Mouse (Mus musculus) heart, embryonic 13.5 days (tissue): Measurements from ENCODE around the gene Cdc14a. TPM values are rescaled to one million over a fixed set of nuclear protein-coding genes. Genes with fewer than 3 reads are reported as not detected.

ENCODE experiments used
- ATAC-seq: fragments of 200-750 bp; cut with Nextera tagmentation; 2 replicates; pipeline ENCODE4 v1.8.0; 2017; ENCODE audit warnings: moderate TSS enrichment; ENCODE audit not compliant: insufficient number of reproducible peaks, low FRiP score, low TSS enrichment; ENCODE audit errors: extremely low read depth
- H3K27ac ChIP-seq: fragments of 300-500 bp; sonication (generic); replicated peaks from 2 replicates; pipeline ENCODE4 v1.5.1; 2015; ENCODE audit warnings: moderate library complexity, mild to moderate bottlenecking, inconsistent platforms
- H3K27me3 ChIP-seq: fragments of 300-500 bp; sonication (generic); replicated peaks from 2 replicates; pipeline ENCODE4 v1.6.1; 2015; ENCODE audit warnings: mild to moderate bottlenecking, inconsistent platforms
- H3K36me3 ChIP-seq: fragments of 300-500 bp; sonication (generic); 2 replicates; pipeline ENCODE4 v1.6.1; 2015; ENCODE audit warnings: mild to moderate bottlenecking, inconsistent platforms
- H3K4me1 ChIP-seq: fragments of 300-500 bp; sonication (generic); 2 replicates; pipeline ENCODE4 v1.6.1; 2015; ENCODE audit warnings: inconsistent platforms
- H3K4me2 ChIP-seq: fragments of 300-500 bp; sonication (generic); 2 replicates; pipeline ENCODE4 v1.6.1; 2015; ENCODE audit warnings: inconsistent platforms, mild to moderate bottlenecking, moderate library complexity
- H3K4me3 ChIP-seq: fragments of 300-500 bp; sonication (generic); 2 replicates; pipeline ENCODE4 v1.5.1; 2015; ENCODE audit warnings: moderate library complexity, mild to moderate bottlenecking, inconsistent platforms
- H3K9ac ChIP-seq: fragments of 300-500 bp; sonication (generic); 2 replicates; pipeline ENCODE4 v1.6.1; 2015; ENCODE audit warnings: inconsistent platforms, mild to moderate bottlenecking, moderate library complexity
- H3K9me3 ChIP-seq: fragments of 300-500 bp; sonication (generic); 2 replicates; pipeline ENCODE4 v1.6.1; 2016; ENCODE audit warnings: inconsistent platforms
- WGBS: fragments of 180-500 bp; shearing (Covaris S2); methylation state at CpG from one replicate; pipeline ENCODE4 v1.1.7; 2015; ENCODE audit warnings: mixed read lengths; 5-methylcytosine and 5-hydroxymethylcytosine counted together
- polyA plus RNA-seq: library from polyadenylated mRNA; unstranded; fragments of >200 nt; fragmentation: Nextera tagmentation; extraction: Ambion mirVana; gene quantifications from 2 replicates; pipeline ENCODE4 v1.2.1, GENCODE M21; 2015

The Cdc14a gene
- polyA plus RNA-seq, 1 experiment from 2014 or later, result 3.6 TPM

DNA sequence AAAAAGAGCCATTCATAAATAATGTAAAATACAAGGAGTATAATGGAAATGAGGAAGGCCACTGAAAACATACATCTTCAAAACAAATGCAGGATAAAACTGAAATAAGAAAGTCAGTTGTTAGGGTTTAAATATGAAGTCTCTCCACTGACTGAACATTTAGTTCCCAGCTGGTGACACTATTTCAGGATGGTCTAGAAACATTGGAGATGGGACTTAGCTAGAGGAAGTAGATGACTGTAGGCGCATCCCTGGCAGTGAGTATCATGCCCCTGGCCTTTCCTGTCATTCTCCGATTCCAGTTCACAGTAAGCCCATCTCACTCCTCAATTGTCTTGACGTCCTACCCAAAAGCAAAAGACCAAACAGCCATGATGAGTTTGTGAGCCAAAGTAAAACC lies 190.3 kb downstream of the Cdc14a start:
- Histone ChIP-seq H3K36me3 (no peaks in the 10 kb centered on the region), H3K9ac (no peak overlapping the region), H3K4me2 (no peak overlapping the region), H3K27ac (no peak overlapping the region), H3K4me1 (peaks cover 5% of the 10 kb centered on the region; the same call in 1 of the 2 replicates), H3K4me3 (no peak overlapping the region), H3K9me3 (0 out of 2 replicates have a peak, but pooled peaks cover 3% of the 10 kb centered on the region), H3K27me3 (no peaks in the 10 kb centered on the region)
- 76% methylated on average over 3 of the region's 3 CpGs for WGBS
- no peak for ATAC-seq

DNA sequence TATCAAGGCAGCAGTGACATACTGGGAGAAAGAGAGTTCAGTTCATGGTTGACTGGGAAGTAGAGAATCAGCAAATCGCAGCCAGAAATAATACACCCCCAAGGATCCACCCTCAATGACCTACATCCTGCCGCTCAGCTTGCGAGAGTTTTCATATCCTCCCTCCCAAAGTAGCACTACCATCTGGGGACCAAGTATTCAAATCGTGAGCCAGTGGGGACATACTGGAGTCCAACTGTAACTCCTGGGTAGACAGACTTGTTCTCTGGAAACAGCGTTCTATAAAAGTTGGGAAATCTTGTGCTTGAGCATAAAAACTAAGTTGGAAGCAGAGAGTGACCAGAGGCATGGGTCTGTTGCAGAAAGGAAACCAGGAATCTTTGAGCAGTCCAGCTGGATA lies 191.1 kb downstream of the Cdc14a start:
- H3K4me2 ChIP-seq, result no peak overlapping the region
- H3K36me3 ChIP-seq, result no peaks in the 10 kb centered on the region
- 0 out of 2 replicates have a peak, but pooled peaks cover 3% of the 10 kb centered on the region for H3K9me3 ChIP-seq
- WGBS, result 77% methylated on average over 5 of the region's 5 CpGs
- no peaks in the 10 kb centered on the region for H3K27me3 ChIP-seq
- no peak overlapping the region for H3K4me3 ChIP-seq
- no peak for ATAC-seq
- H3K4me1 ChIP-seq, result peaks cover 8% of the 10 kb centered on the region; the same call in 1 of the 2 replicates
- no peak overlapping the region for H3K9ac ChIP-seq
- H3K27ac ChIP-seq, result no peak overlapping the region

DNA sequence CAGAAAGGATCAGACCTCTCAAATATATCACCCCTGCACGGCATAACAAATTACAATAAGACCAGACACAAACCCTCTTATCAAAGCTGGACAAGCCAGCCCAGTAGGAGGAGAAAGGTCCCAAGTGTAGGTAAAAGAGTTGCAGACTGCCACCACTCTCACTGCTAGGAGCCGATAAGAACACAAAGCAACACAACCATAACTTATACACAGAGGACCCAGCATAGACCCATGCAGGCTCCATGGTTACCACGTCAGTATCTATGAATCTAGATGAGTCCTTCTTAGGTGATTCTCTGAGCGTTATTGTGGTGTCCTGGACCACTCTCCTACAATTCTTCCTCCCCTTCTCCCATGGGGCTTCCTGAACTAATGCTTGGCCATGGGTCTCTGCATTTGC lies 194.5 kb downstream of the Cdc14a start:
- Histone ChIP-seq H3K27ac (no peak overlapping the region), H3K36me3 (no peaks in the 10 kb centered on the region), H3K4me2 (no peak overlapping the region), H3K9me3 (no peaks in the 10 kb centered on the region), H3K4me3 (no peak overlapping the region), H3K27me3 (no peaks in the 10 kb centered on the region), H3K9ac (no peak overlapping the region), H3K4me1 (peaks cover 8% of the 10 kb centered on the region; the same call in 1 of the 2 replicates)
- 60% methylated on average over 4 of the region's 4 CpGs for WGBS
- no peak for ATAC-seq

DNA sequence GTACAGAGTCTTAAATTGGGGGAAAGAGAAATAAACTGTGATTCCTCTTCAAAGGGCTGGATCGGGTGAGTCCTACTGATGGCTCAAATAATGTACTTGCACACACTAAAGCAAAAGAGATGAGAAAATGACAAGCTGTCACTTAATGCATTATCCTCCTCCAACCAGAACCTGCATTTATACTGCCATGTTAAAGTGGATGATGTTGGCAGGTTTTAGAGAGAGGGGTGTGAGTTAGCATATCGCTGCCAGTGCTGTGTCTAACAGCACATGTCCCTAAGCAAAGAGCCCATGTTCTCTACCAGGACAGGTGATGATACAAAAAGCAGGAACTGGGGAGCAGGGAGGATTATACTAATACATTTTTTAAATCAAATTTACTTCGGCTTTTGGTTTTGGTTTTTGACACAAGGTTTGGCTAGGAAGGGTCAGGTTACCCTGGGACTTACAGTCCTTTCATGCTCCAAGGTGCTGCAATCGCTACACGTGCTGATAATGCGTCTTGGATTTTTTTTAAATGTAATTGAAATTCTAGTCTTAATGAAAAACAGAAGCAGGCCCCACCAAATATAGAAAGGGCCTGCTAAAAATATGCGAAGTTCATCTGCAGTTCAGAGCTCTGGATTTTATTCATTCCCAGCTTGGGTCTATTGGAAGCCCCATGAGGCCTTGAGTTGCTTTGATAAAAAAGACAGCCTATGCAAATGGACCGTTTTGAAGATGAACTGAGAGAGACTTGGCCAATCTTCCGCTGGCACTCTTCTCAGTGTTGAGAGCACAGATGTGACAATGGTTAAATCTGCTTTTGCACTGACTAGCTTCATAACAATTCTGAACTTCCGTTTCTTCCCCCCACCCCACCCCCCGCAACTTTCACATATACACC lies 195.2 kb downstream of the Cdc14a start:
- peaks cover 8% of the 10 kb centered on the region; the same call in 1 of the 2 replicates for H3K4me1 ChIP-seq
- ATAC-seq, result no peak
- H3K9me3 ChIP-seq, result no peaks in the 10 kb centered on the region
- no peak overlapping the region for H3K4me3 ChIP-seq
- no peaks in the 10 kb centered on the region for H3K36me3 ChIP-seq
- H3K4me2 ChIP-seq, result no peak overlapping the region
- H3K27me3 ChIP-seq, result no peaks in the 10 kb centered on the region
- WGBS, result 64% methylated on average over 11 of the region's 11 CpGs
- H3K9ac ChIP-seq, result no peak overlapping the region
- H3K27ac ChIP-seq, result no peak overlapping the region

DNA sequence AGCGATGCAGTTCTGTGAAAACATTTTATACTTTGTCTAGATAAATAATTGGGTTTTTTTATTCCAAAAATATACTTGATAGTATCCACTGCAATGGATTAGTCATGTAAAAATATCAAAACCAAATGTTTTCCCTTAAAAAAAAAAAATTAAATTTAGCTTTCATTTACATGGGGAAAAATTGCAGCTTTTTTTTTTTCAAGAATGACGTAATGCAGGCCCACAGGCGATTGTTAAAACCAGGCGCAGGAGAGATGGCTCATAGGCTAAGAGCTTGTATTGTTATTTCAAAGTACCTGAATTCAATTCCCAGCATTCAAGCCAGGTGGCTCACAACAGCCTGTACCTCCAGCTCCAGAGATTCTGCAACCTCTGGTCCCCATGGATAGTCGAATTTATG lies 196.4 kb downstream of the Cdc14a start:
- H3K4me3 ChIP-seq, result no peak overlapping the region
- no peaks in the 10 kb centered on the region for H3K9me3 ChIP-seq
- 75% methylated on average over 5 of the region's 5 CpGs for WGBS
- H3K27me3 ChIP-seq, result no peaks in the 10 kb centered on the region
- no peak overlapping the region for H3K9ac ChIP-seq
- no peaks in the 10 kb centered on the region for H3K36me3 ChIP-seq
- ATAC-seq, result no peak
- no peak overlapping the region for H3K27ac ChIP-seq
- H3K4me2 ChIP-seq, result no peak overlapping the region
- peaks cover 13% of the 10 kb centered on the region; the same call in 1 of the 2 replicates for H3K4me1 ChIP-seq

DNA sequence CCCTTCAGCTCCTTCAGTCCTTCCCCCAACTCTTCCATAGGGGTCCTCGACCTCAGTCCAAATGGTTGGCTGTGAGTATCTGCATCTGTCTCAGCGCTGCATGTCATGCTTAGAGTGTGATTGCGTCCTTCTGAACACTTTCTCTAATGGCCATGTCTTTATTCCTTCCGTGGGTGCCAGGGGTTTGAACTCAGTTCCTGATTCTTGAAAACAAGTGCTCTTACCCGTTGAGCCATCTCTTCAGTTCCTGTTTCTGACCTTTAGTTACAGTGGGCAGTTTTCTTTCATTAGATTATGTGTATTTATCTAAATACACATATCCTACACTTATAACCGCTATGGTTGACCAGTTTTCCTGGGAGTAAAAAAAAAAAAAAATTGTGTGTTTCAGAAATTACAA lies 196.9 kb downstream of the Cdc14a start:
- no peak for ATAC-seq
- no peak overlapping the region for H3K4me2 ChIP-seq
- WGBS, result 79% methylated on average over 6 of the region's 6 CpGs

More for the DNA sequence above, 196.9 kb downstream of the Cdc14a start:
- H3K4me1 ChIP-seq, result peaks cover 16% of the 10 kb centered on the region; the same call in 1 of the 2 replicates
- H3K27ac ChIP-seq, result no peak overlapping the region
- H3K4me3 ChIP-seq, result no peak overlapping the region
- no peaks in the 10 kb centered on the region for H3K9me3 ChIP-seq
- no peak overlapping the region for H3K9ac ChIP-seq
- no peaks in the 10 kb centered on the region for H3K36me3 ChIP-seq
- no peaks in the 10 kb centered on the region for H3K27me3 ChIP-seq

Other genes with a start within 250 kb of the Cdc14a start
- gene Gpr88, start 170.5 kb downstream of the Cdc14a start, polyA plus RNA-seq, result 0.10 and 0.39 TPM in 2 replicates
- gene Rtca, start 84.2 kb upstream of the Cdc14a start, polyA plus RNA-seq, result 52.9 and 59.4 TPM in 2 replicates
- 20.2 and 22.5 TPM in 2 replicates for gene Dbt, start 89.0 kb upstream of the Cdc14a start, polyA plus RNA-seq
- 29.9 and 31.7 TPM in 2 replicates for gene Lrrc39, start 138.9 kb upstream of the Cdc14a start, polyA plus RNA-seq
- 11.7 and 15.7 TPM in 2 replicates for gene Sass6, start 170.9 kb upstream of the Cdc14a start, polyA plus RNA-seq
- 18.6 and 18.8 TPM in 2 replicates for gene Trmt13, start 190.6 kb upstream of the Cdc14a start, polyA plus RNA-seq
- gene Mfsd14a, start 238.6 kb upstream of the Cdc14a start, polyA plus RNA-seq, result 49.7 and 54.6 TPM in 2 replicates